Mouse (Mus musculus) cerebellum, postnatal 14 days (tissue): ENCODE results near the gene Abcc9.

ENCODE experiments used
- DNase-seq, 2 experiments: peaks; one replicate each; pipeline ENCODE4 v3.0.0; 2021; ENCODE audit warnings: mixed read lengths in 2 of 2

The Abcc9 gene

GRCm38 (mm10) chr6:142612366-142612765 lies 89.7 kb downstream of the Abcc9 start:
- DNase-seq = peak; percentile 16 to 40

- DNase-seq = no peak
These were observed 92.4 kb downstream of the Abcc9 start for GRCm38 (mm10) chr6:142609401-142610373.

GRCm38 (mm10) chr6:142607080-142607479 lies 95.0 kb downstream of the Abcc9 start:
- DNase-seq = no peak

GRCm38 (mm10) chr6:142602772-142603171 lies 99.3 kb downstream of the Abcc9 start:
- no peak for DNase-seq

- DNase-seq = no peak
These were observed 123.3 kb downstream of the Abcc9 start for GRCm38 (mm10) chr6:142578831-142579230.

- no peak for DNase-seq
These were observed 124.3 kb downstream of the Abcc9 start for GRCm38 (mm10) chr6:142577801-142578200.

- no peak for DNase-seq
These were observed 129.2 kb downstream of the Abcc9 start for GRCm38 (mm10) chr6:142572876-142573275.

- peak in 1 of 2 experiments; percentile 9 for DNase-seq
These were observed 130.3 kb downstream of the Abcc9 start for GRCm38 (mm10) chr6:142571629-142572360.

GRCm38 (mm10) chr6:142571055-142571618 lies 131.0 kb downstream of the Abcc9 start, which contains the start of gene Kcnj8:
Gene Kcnj8 (minus strand): TSS chr6:142571614.
- peak; percentile 35 to 46 for DNase-seq

GRCm38 (mm10) chr6:142570046-142570770 lies 131.9 kb downstream of the Abcc9 start:
- DNase-seq = peak; percentile 18 to 22

- DNase-seq = no peak
These were observed 133.3 kb downstream of the Abcc9 start for GRCm38 (mm10) chr6:142568713-142569357.

- no peak for DNase-seq
These were observed 134.7 kb downstream of the Abcc9 start for GRCm38 (mm10) chr6:142567452-142567851.

- no peak for DNase-seq
These were observed 137.4 kb downstream of the Abcc9 start for GRCm38 (mm10) chr6:142564746-142565145.

GRCm38 (mm10) chr6:142561151-142561550 lies 141.0 kb downstream of the Abcc9 start:
- DNase-seq = no peak

GRCm38 (mm10) chr6:142558772-142559679 lies 143.1 kb downstream of the Abcc9 start:
- no peak for DNase-seq

- DNase-seq = peak; percentile 15 to 21
These were observed 144.0 kb downstream of the Abcc9 start for GRCm38 (mm10) chr6:142558076-142558475.

- no peak for DNase-seq
These were observed 146.1 kb downstream of the Abcc9 start for GRCm38 (mm10) chr6:142555988-142556387.

GRCm38 (mm10) chr6:142551482-142551881 lies 150.6 kb downstream of the Abcc9 start:
- DNase-seq = peak; percentile 47 to 66

- DNase-seq = no peak
These were observed 151.2 kb downstream of the Abcc9 start for GRCm38 (mm10) chr6:142550871-142551270.

GRCm38 (mm10) chr6:142548377-142548776 lies 153.7 kb downstream of the Abcc9 start:
- DNase-seq = no peak

- no peak for DNase-seq
These were observed 157.0 kb downstream of the Abcc9 start for GRCm38 (mm10) chr6:142545132-142545531.
